In the genomic region with DNA sequence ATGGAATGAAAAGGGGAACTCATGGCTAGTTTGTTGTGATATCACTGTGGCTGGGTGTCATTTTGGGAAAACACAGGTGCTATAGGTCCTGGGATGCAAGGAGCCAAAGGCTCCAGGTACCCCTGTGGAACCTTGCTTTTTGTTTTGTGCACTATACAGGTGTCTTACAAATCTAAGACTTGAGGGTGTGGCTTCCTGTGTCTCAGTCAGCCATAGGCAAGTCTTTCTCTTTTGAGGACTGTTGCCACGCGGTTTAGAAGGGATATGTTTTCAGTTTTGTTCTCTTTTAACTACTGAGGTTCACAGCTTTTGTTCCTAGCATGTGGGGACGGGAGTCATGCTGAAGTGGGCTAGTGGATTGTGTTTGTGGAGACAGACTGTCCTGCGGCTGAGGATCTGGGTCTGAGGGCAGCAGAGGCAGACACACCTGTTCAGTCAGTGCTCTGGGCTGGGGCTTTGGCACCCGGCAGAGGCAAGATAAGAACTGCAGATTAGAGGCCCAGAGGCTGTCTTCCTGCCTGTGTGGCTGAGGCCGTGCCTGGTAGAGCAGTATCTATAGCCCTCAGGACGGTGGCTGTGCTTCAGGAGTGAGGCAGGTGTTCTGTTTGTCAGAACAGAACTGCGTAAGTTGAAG, we compare ENCODE assay signal across 18 mouse cellular contexts. TPM values are rescaled to one million over a fixed set of nuclear protein-coding genes. Genes with fewer than 3 reads are reported as not detected.
A peak's percentile ranks its signal among the peaks of the same experiment; 100 is the strongest.
DNase-seq lines count a peak whose midpoint lies in the region; ATAC-seq and TF ChIP-seq lines count a peak whose summit lies in the region.
"Had no signal": no experiment of that assay in that cellular context is flagged by ENCODE, and none has a peak within 500 bp of the region (broad histone marks: within the 10 kb centered on the region; RNA-seq: fewer than 3 reads in every experiment).

No protein-coding gene starts in this region.

- H3K9me3 ChIP-seq in intestine, embryonic 16.5 days (ENCODE audit: control insufficient read depth, low read length): no peaks in the 10 kb centered on the region
- H3K9me3 ChIP-seq in stomach, embryonic 16.5 days (replicated peaks; ENCODE audit: control insufficient read depth, low read length): no peaks in the 10 kb centered on the region
- H3K9me3 ChIP-seq in hindbrain, embryonic 13.5 days: no peaks in the 10 kb centered on the region
- H3K9me3 ChIP-seq: midbrain, embryonic 10.5 days; neural tube, embryonic 12.5 days had no signal

- H3K27me3 ChIP-seq in intestine, embryonic 16.5 days (replicated peaks; ENCODE audit: control insufficient read depth, insufficient read depth, low read length): no peaks in the 10 kb centered on the region
- H3K27me3 ChIP-seq in stomach, embryonic 16.5 days (ENCODE audit: control insufficient read depth, insufficient read depth, low read length): no peaks in the 10 kb centered on the region
- H3K27me3 ChIP-seq in hindbrain, embryonic 13.5 days: no peaks in the 10 kb centered on the region
- H3K27me3 ChIP-seq: neural tube, embryonic 12.5 days had no signal

- DNase-seq in gastrocnemius, postnatal 25 days: peak; percentile 11
- no peak for DNase-seq in gastrocnemius, adult 18-20 months (ENCODE audit: low spot score)
- DNase-seq in frontal cortex, postnatal 14 days (ENCODE audit: low spot score in 2 of 2): no peak
- DNase-seq in layer of hippocampus, adult 2 months (ENCODE audit: low spot score in 2 of 2): no peak
- DNase-seq: adrenal gland, postnatal 10 days; cerebellum, adult 11 months; embryo, embryonic 11 days; gastrocnemius, postnatal 36 days; heart, postnatal 36 days; kidney, postnatal 10 days had no signal

- H3K4me2 ChIP-seq in intestine, embryonic 16.5 days (ENCODE audit: low read depth, low read length): no peak overlapping the region
- no peak overlapping the region for H3K4me2 ChIP-seq in stomach, embryonic 16.5 days (ENCODE audit: low read depth, low read length)
- H3K4me2 ChIP-seq in hindbrain, embryonic 13.5 days: no peak overlapping the region
- H3K4me2 ChIP-seq: neural tube, embryonic 12.5 days had no signal

- no peaks in the 10 kb centered on the region for H3K36me3 ChIP-seq in intestine, embryonic 16.5 days (ENCODE audit: control insufficient read depth, insufficient read depth, low read length)
- H3K36me3 ChIP-seq in stomach, embryonic 16.5 days (ENCODE audit: control insufficient read depth, insufficient read depth, low read length): no peaks in the 10 kb centered on the region
- no peaks in the 10 kb centered on the region for H3K36me3 ChIP-seq in hindbrain, embryonic 13.5 days
- H3K36me3 ChIP-seq: midbrain, embryonic 10.5 days; neural tube, embryonic 12.5 days had no signal

- no peak for TF ChIP-seq CTCF in layer of hippocampus, adult 2 months (conservative IDR thresholded peaks at IDR 0.05)

- no peak overlapping the region for H3K4me3 ChIP-seq in intestine, embryonic 16.5 days (ENCODE audit: low read length)
- no peak overlapping the region for H3K4me3 ChIP-seq in stomach, embryonic 16.5 days (replicated peaks; ENCODE audit: low read length)
- no peak overlapping the region for H3K4me3 ChIP-seq in hindbrain, embryonic 13.5 days
- H3K4me3 ChIP-seq in layer of hippocampus, adult 2 months: no peak overlapping the region
- H3K4me3 ChIP-seq: left cerebral cortex, adult 2 months; midbrain, embryonic 10.5 days; neural tube, embryonic 12.5 days had no signal

- ATAC-seq in CD4-positive, CD25-positive, alpha-beta regulatory T cell, adult 4 months: peak; percentile 83
- peak; percentile 91 for ATAC-seq in intestine, embryonic 16.5 days
- ATAC-seq in stomach, embryonic 16.5 days (ENCODE audit: insufficient read depth, low FRiP score): peak; percentile 49; the same call in 1 of the 2 replicates
- no peak for ATAC-seq in hindbrain, embryonic 13.5 days (ENCODE audit: low FRiP score)

- H3K27ac ChIP-seq in intestine, embryonic 16.5 days (ENCODE audit: low read length): peak overlapping the region; percentile 61; the same call in 1 of the 2 replicates
- no peak overlapping the region for H3K27ac ChIP-seq in stomach, embryonic 16.5 days (ENCODE audit: low read length)
- H3K27ac ChIP-seq in hindbrain, embryonic 13.5 days: no peak overlapping the region
- H3K27ac ChIP-seq in layer of hippocampus, adult 2 months: no peak overlapping the region
- H3K27ac ChIP-seq: left cerebral cortex, adult 2 months; liver, embryonic 14.5 days; midbrain, embryonic 10.5 days; neural tube, embryonic 12.5 days had no signal

- peaks cover 13% of the 10 kb centered on the region; the same call in 1 of the 2 replicates for H3K4me1 ChIP-seq in intestine, embryonic 16.5 days (ENCODE audit: control insufficient read depth, insufficient read depth, low read length)
- H3K4me1 ChIP-seq in stomach, embryonic 16.5 days (ENCODE audit: control insufficient read depth, insufficient read depth, low read length): 0 out of 2 replicates have a peak, but pooled peaks cover 11% of the 10 kb centered on the region
- no peaks in the 10 kb centered on the region for H3K4me1 ChIP-seq in hindbrain, embryonic 13.5 days (replicated peaks)
- H3K4me1 ChIP-seq: neural tube, embryonic 12.5 days had no signal

- WGBS in intestine, embryonic 16.5 days: 62% methylated on average over 8 of the region's 8 CpGs
- 54% methylated on average over 8 of the region's 8 CpGs for WGBS in stomach, embryonic 16.5 days
- 81% methylated on average over 8 of the region's 8 CpGs for WGBS in hindbrain, embryonic 13.5 days

- H3K9ac ChIP-seq in intestine, embryonic 16.5 days (ENCODE audit: low read depth, low read length): peak overlapping the region; percentile 32; the same call in 1 of the 2 replicates
- H3K9ac ChIP-seq in stomach, embryonic 16.5 days (ENCODE audit: low read length): no peak overlapping the region
- H3K9ac ChIP-seq in hindbrain, embryonic 13.5 days: no peak overlapping the region
- H3K9ac ChIP-seq: liver, embryonic 14.5 days; neural tube, embryonic 12.5 days had no signal

RNA-seq across cellular contexts. Expression of gene Tmsb10, which starts 34.6 kb away (rescaled TPM):
- total RNA-seq in gastrocnemius, postnatal 25 days (2021): 100 to 1,000 TPM in 1 of 2 experiments, 10 to 100 TPM in 1; 81.7 to 136 TPM
- total RNA-seq in gastrocnemius, adult 18-20 months (2021): 10 to 100 TPM; 41.8 to 57.0 TPM
- polyA plus RNA-seq in CD4-positive, CD25-positive, alpha-beta regulatory T cell, adult 4 months (2017; shearing (Covaris generic)): 1,000 to 10,000 TPM; 3,536 to 4,629 TPM
- polyA plus RNA-seq in intestine, embryonic 16.5 days (2015; fragmentation: Nextera tagmentation; extraction: Ambion mirVana): 1,797 and 1,804 TPM in 2 replicates
- 1,289 and 1,748 TPM in 2 replicates for polyA plus RNA-seq in stomach, embryonic 16.5 days (2015; fragmentation: Nextera tagmentation; extraction: Ambion mirVana)
- 5,412 and 5,881 TPM in 2 replicates for polyA plus RNA-seq in hindbrain, embryonic 13.5 days (2015; fragmentation: Nextera tagmentation; extraction: Ambion mirVana)
- 100 to 1,000 TPM; 318 to 329 TPM for total RNA-seq in layer of hippocampus, adult 2 months (2021)
